Mouse (Mus musculus) CH12.LX (cell line): ENCODE measurements at regions not wholly inside any gene's neighbourhood (a gene's known extent, or its start where the extent isn't known, plus 50 kb on each side); places are given as distances from the start of the nearest gene placed in this dataset.

Experiments
- BHLHE40 ChIP-seq: IDR thresholded peaks from 2 replicates; pipeline ENCODE4 v1.6.1; 2011; ENCODE audit warnings: mild to moderate bottlenecking, low read depth, low read length, improper control_type of control experiment
- CTCF ChIP-seq, 2 experiments: IDR thresholded peaks in 1 of 2; conservative IDR thresholded peaks in 1 of 2; 2 replicates each; pipeline ENCODE4 v1.5.1; 2011 to 2012; ENCODE audit warnings: low read depth in 2 of 2, low read length in 2 of 2, improper control_type of control experiment in 1 of 2, inconsistent platforms in 1 of 2, mild to moderate bottlenecking in 1 of 2, moderate library complexity in 1 of 2
- MAX ChIP-seq: IDR thresholded peaks from 2 replicates; pipeline ENCODE4 v1.6.1; 2011; ENCODE audit warnings: low read length, improper control_type of control experiment

- no peak for TF ChIP-seq CTCF (conservative IDR thresholded peaks at IDR 0.05 in 1 of 2, IDR thresholded peaks at IDR 0.05 in 1 of 2; ENCODE audit: low read depth in 2 of 2, low read length in 2 of 2)
- no peak for TF ChIP-seq MAX
- no peak for TF ChIP-seq BHLHE40
Observed at GRCm38 (mm10) chr8:64336546-64336945, 130.5 kb upstream of the Tll1 start.
